Mouse (Mus musculus): Measurements from ENCODE around the gene Ralgds. TPM values are rescaled to one million over a fixed set of nuclear protein-coding genes. Genes with fewer than 3 reads are reported as not detected.

Ralgds gene
- polyA plus RNA-seq, 1 experiment from 2014 or later = 82.0 TPM

- no peaks in the 10 kb centered on the region for H3K27me3 ChIP-seq
- no peaks in the 10 kb centered on the region for H3K9me3 ChIP-seq
- H3K4me1 ChIP-seq (replicated peaks) = no peaks in the 10 kb centered on the region
- H3K27ac ChIP-seq = no peak overlapping the region
- H3K4me3 ChIP-seq (replicated peaks) = no peak overlapping the region
- 49% methylated on average over 11 of the region's 11 CpGs for WGBS
- H3K4me2 ChIP-seq (replicated peaks) = no peak overlapping the region
- ATAC-seq = peak; percentile 47; the same call in 1 of the 2 replicates
- peaks cover 98% of the 10 kb centered on the region for H3K36me3 ChIP-seq
- H3K9ac ChIP-seq (replicated peaks) = 0 out of 2 replicates have a peak overlapping the region, but pooled peaks have one; percentile 16
Measured at GRCm38 (mm10) chr2:28547237-28548172, 34.6 kb downstream of the Ralgds start.

- 90% methylated on average over 13 of the region's 13 CpGs for WGBS
- Histone ChIP-seq H3K4me1 (replicated peaks) (no peaks in the 10 kb centered on the region), H3K9ac (replicated peaks) (no peak overlapping the region), H3K27ac (no peak overlapping the region), H3K4me2 (replicated peaks) (no peak overlapping the region), H3K27me3 (no peaks in the 10 kb centered on the region), H3K36me3 (peaks cover 98% of the 10 kb centered on the region), H3K9me3 (no peaks in the 10 kb centered on the region), H3K4me3 (replicated peaks) (no peak overlapping the region)
- ATAC-seq = no peak
Measured at GRCm38 (mm10) chr2:28549157-28549556, 36.2 kb downstream of the Ralgds start.

- Histone ChIP-seq H3K4me2 (replicated peaks) (no peak overlapping the region), H3K36me3 (peaks cover 83% of the 10 kb centered on the region), H3K4me1 (replicated peaks) (no peaks in the 10 kb centered on the region), H3K27ac (no peak overlapping the region), H3K9me3 (no peaks in the 10 kb centered on the region), H3K4me3 (replicated peaks) (no peak overlapping the region), H3K27me3 (no peaks in the 10 kb centered on the region), H3K9ac (replicated peaks) (no peak overlapping the region)
- no peak for ATAC-seq
- WGBS = 94% methylated on average over 5 of the region's 5 CpGs
Measured at GRCm38 (mm10) chr2:28552301-28552700, 39.4 kb downstream of the Ralgds start.

- Histone ChIP-seq H3K9ac (replicated peaks) (no peak overlapping the region), H3K9me3 (no peaks in the 10 kb centered on the region), H3K4me2 (replicated peaks) (no peak overlapping the region), H3K27ac (no peak overlapping the region), H3K27me3 (no peaks in the 10 kb centered on the region), H3K4me3 (replicated peaks) (no peak overlapping the region), H3K36me3 (peaks cover 33% of the 10 kb centered on the region), H3K4me1 (replicated peaks) (no peaks in the 10 kb centered on the region)
- whole genome bisulfite sequencing = 83% methylated on average over 5 of the region's 5 CpGs
- no peak for ATAC-seq
Measured at GRCm38 (mm10) chr2:28557452-28557851, 44.5 kb downstream of the Ralgds start.

- peaks cover 26% of the 10 kb centered on the region for H3K36me3 ChIP-seq
- H3K9me3 ChIP-seq = no peaks in the 10 kb centered on the region
- H3K4me2 ChIP-seq (replicated peaks) = no peak within 1 kb of the TSS
- no peak within 1 kb of the TSS for H3K4me3 ChIP-seq (replicated peaks)
- 75% methylated on average over 6 of the region's 6 CpGs for WGBS
- H3K9ac ChIP-seq (replicated peaks) = no peak within 1 kb of the TSS
- H3K27ac ChIP-seq = no peak within 1 kb of the TSS
- H3K27me3 ChIP-seq = no peaks in the 10 kb centered on the region
- no peak for ATAC-seq
- H3K4me1 ChIP-seq (replicated peaks) = no peaks in the 10 kb centered on the region
Measured at GRCm38 (mm10) chr2:28563303-28563702, 50.4 kb downstream of the Ralgds start, which contains the start of gene Cel. Cel (minus strand) TSS chr2:28563403.

DNA sequence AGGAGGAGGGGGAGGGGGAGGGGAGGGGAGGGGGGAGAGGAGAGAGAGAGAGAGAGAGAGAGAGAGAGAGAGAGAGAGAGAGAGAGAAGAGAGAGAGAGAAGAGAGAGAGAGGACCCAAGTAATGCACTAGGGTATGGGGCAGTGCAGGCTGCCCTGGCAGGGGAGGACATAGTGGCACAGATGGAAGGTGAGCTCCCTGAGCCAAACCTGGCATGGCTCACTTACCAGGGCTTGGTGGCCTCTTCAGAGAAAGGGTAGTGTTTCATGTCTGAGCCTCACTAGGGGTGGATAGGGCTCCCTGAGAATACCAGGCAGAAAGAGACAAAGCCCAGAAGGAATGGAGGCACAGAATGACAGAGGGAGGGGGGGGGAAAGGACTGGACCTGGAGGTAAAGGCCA is 50.9 kb downstream of the Ralgds start:
- Histone ChIP-seq H3K4me3 (replicated peaks) (no peak overlapping the region), H3K27me3 (no peaks in the 10 kb centered on the region), H3K36me3 (peaks cover 32% of the 10 kb centered on the region), H3K4me2 (replicated peaks) (no peak overlapping the region), H3K4me1 (replicated peaks) (no peaks in the 10 kb centered on the region), H3K9ac (replicated peaks) (no peak overlapping the region), H3K27ac (no peak overlapping the region), H3K9me3 (no peaks in the 10 kb centered on the region)
- no peak for ATAC-seq

DNA sequence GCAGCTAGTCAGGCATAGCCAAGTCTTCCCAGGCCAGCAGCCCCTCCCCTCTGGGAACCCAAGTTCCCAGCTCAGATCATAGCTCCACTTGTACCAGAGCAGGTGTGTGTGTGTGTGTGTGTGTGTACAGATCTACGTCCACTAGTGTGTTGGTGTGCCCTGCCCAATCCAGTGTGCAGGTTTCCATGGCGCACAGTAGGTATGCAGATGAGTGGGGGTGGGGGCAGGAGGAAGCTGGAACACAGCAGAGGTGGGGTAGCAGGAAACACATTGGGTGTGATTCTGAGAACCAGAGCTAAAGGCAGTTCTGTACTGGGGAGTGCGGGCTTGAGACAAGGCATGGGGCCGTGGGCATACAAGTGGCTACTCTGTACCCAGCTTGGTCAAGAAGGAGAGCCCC is 51.5 kb downstream of the Ralgds start:
- H3K36me3 ChIP-seq = peaks cover 37% of the 10 kb centered on the region
- no peak overlapping the region for H3K4me2 ChIP-seq (replicated peaks)
- no peak for ATAC-seq
- H3K9me3 ChIP-seq = no peaks in the 10 kb centered on the region
- H3K27me3 ChIP-seq = no peaks in the 10 kb centered on the region
- H3K27ac ChIP-seq = no peak overlapping the region
- H3K9ac ChIP-seq (replicated peaks) = no peak overlapping the region
- 92% methylated on average over 4 of the region's 4 CpGs for WGBS
- no peaks in the 10 kb centered on the region for H3K4me1 ChIP-seq (replicated peaks)
- no peak overlapping the region for H3K4me3 ChIP-seq (replicated peaks)

- ATAC-seq = no peak
- H3K9ac ChIP-seq (replicated peaks) = no peak overlapping the region
- H3K4me2 ChIP-seq (replicated peaks) = no peak overlapping the region
- peaks cover 59% of the 10 kb centered on the region for H3K36me3 ChIP-seq
- H3K9me3 ChIP-seq = no peaks in the 10 kb centered on the region
- H3K4me3 ChIP-seq (replicated peaks) = no peak overlapping the region
- no peaks in the 10 kb centered on the region for H3K4me1 ChIP-seq (replicated peaks)
- H3K27ac ChIP-seq = peak overlapping the region; percentile 35; the same call in 1 of the 2 replicates
- WGBS = 82% methylated on average over 5 of the region's 5 CpGs
- no peaks in the 10 kb centered on the region for H3K27me3 ChIP-seq
Measured at GRCm38 (mm10) chr2:28566545-28566944, 53.6 kb downstream of the Ralgds start.

DNA sequence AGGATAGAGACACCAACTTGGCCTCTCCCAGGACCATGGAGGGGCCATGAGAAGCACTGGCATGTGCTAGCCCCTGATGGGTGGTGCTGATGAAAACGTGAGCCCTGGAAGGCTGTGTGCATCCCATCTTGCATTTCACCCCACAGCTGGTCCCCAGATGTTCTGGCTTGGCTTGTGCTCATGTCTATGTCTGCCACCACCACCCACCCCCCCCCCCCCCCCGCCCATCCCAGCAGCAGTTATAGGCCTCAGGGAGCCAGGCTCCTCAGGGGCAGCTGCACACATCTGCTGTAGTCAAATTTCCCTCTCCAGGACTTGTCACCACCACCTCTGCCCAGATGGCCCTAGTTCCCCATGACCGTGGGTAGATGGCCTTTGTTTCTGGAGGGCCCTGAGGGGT is 57.0 kb downstream of the Ralgds start:
- Histone ChIP-seq H3K4me2 (replicated peaks) (no peak overlapping the region), H3K9ac (replicated peaks) (no peak overlapping the region), H3K4me1 (replicated peaks) (no peaks in the 10 kb centered on the region), H3K4me3 (replicated peaks) (no peak overlapping the region), H3K36me3 (peaks cover 92% of the 10 kb centered on the region), H3K27ac (no peak overlapping the region), H3K27me3 (no peaks in the 10 kb centered on the region), H3K9me3 (no peaks in the 10 kb centered on the region)
- ATAC-seq = no peak
- WGBS = 86% methylated on average over 3 of the region's 3 CpGs

DNA sequence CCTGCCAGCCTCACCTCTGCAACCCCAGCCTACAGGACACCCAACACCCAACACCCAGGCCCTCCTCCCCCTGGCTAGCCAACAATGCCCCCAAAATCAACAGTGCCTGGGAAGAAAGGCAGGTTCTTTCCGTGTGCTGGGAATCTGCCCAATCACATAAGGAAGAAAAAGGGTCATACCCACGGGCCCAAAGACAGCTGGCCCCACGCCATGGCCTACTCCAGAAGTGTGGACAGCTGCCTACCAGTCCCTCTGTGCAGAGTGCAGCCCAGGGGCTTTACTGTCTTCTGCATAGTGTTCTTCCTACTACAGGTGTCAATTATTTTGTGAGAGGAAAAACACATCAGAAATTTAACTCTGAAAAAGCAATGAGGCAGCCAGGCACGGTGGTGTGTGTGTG is 62.4 kb downstream of the Ralgds start:
- no peak for ATAC-seq
- no peaks in the 10 kb centered on the region for H3K27me3 ChIP-seq
- no peak overlapping the region for H3K4me3 ChIP-seq (replicated peaks)
- no peak overlapping the region for H3K9ac ChIP-seq (replicated peaks)
- no peak overlapping the region for H3K27ac ChIP-seq
- no peaks in the 10 kb centered on the region for H3K9me3 ChIP-seq
- H3K36me3 ChIP-seq = peaks cover 88% of the 10 kb centered on the region
- no peaks in the 10 kb centered on the region; the same call in 1 of the 2 replicates for H3K4me1 ChIP-seq (replicated peaks)
- 89% methylated on average over 4 of the region's 4 CpGs for WGBS
- no peak overlapping the region for H3K4me2 ChIP-seq (replicated peaks)

DNA sequence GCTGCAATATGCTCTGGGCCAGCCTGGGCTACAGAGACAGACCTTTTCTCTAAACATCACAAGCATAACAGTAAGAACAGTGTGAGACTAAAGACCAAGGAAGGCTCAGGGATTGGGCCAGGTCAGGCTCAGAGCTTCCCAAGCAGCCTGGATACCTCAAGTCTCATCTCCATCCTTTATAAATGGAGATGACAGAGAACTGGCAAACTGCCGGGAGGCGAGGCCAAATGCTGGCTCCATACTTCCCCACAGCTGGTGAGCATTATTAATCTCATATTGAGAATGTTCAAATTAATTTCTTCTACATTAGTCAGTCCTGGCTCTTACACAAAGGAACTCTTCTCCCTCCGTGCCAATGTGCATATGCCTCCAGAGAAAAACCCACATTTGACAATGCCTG is 63.9 kb downstream of the Ralgds start:
- Histone ChIP-seq H3K9ac (replicated peaks) (no peak overlapping the region), H3K4me1 (replicated peaks) (peaks cover 14% of the 10 kb centered on the region), H3K36me3 (peaks cover 82% of the 10 kb centered on the region), H3K4me2 (replicated peaks) (no peak overlapping the region), H3K4me3 (replicated peaks) (no peak overlapping the region), H3K27ac (no peak overlapping the region), H3K9me3 (no peaks in the 10 kb centered on the region), H3K27me3 (no peaks in the 10 kb centered on the region)
- 91% methylated on average over 3 of the region's 3 CpGs for WGBS
- ATAC-seq = no peak

DNA sequence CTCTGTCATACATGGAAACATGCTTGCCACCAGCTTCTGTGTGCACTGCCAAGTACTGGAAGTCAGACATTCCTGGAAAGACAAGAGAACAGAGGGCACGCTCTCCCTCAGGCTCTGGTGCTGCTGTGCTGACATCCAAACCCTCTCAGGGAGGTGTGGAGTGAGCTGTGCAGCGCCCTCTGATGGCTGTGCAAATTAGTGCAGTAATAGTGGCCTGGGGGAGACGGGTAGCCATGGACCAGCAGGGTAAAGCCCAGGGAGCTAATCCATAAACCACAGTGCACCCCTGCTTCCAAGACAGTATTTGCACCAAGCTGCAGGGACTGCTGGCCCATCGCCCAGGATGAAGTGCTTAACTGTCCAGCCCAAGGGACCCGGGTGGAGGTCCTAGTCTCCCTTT is 65.1 kb downstream of the Ralgds start:
- H3K27me3 ChIP-seq = no peaks in the 10 kb centered on the region
- H3K9me3 ChIP-seq = no peaks in the 10 kb centered on the region
- no peak overlapping the region for H3K4me2 ChIP-seq (replicated peaks)
- H3K9ac ChIP-seq (replicated peaks) = no peak overlapping the region
- peaks cover 70% of the 10 kb centered on the region for H3K36me3 ChIP-seq
- 65% methylated on average over 5 of the region's 5 CpGs for WGBS
- H3K4me1 ChIP-seq (replicated peaks) = peaks cover 20% of the 10 kb centered on the region
- H3K27ac ChIP-seq = no peak overlapping the region
- no peak overlapping the region for H3K4me3 ChIP-seq (replicated peaks)
- ATAC-seq = no peak

Measured in midbrain, embryonic 13.5 days (tissue).